Mouse (Mus musculus): Measurements from ENCODE around the gene Stag1.

DNA sequence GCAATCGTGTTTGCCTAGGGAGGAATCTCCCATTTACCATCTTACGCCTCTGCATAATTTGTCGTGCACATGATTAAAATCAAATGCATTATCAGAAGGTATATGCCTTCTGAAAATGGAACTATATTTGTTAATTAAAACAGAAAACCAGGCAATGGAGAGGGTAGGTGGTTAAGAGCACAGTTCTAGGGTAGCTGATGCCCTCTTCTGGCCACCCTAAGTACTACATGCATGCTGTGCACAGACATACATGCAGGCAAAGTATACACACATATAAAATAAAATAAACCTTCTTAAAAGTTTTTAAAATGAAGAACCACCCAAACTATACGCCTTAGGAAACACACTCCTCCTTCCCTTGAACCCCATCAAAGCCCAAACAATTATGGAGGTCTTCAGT lies 404.5 kb downstream of the Stag1 start:
- TF ChIP-seq CTCF (IDR thresholded peaks at IDR 0.05; ENCODE audit: low read depth, low read length) (no peak), POLR2A (IDR thresholded peaks at IDR 0.05; ENCODE audit: insufficient read depth, low read length) (no peak)
